Mouse (Mus musculus) cortical plate, adult 2 months (tissue): ENCODE measurements around the gene Crygb.

Experiments used
- CTCF ChIP-seq: fragments of 200-500 bp; IDR thresholded peaks from 2 replicates; pipeline ENCODE4 v1.5.1; 2011; ENCODE audit warnings: mild to moderate bottlenecking, control low read depth, low read length; ENCODE audit not compliant: insufficient read depth; ENCODE audit errors: extremely low read depth
- POLR2A ChIP-seq: fragments of 200-500 bp; IDR thresholded peaks from 2 replicates; pipeline ENCODE4 v1.6.1; 2011; ENCODE audit warnings: mild to moderate bottlenecking, low read length, control low read depth; ENCODE audit not compliant: insufficient read depth; ENCODE audit errors: extremely low read depth

GRCm38 (mm10) chr1:65073589-65073988, 8.5 kb downstream of the Crygb start, which contains the start of gene Crygc:
- no peak for TF ChIP-seq CTCF
- TF ChIP-seq POLR2A, result no peak
